Mouse (Mus musculus) urinary bladder, adult 18-20 months (tissue): ENCODE results near the gene Col1a2.

Source experiments
- DNase-seq, 2 experiments: peaks; one replicate each; pipeline ENCODE4 v3.0.0; 2022; ENCODE audit warnings: low spot score in 2 of 2, mixed read lengths in 2 of 2

Gene Col1a2

DNA sequence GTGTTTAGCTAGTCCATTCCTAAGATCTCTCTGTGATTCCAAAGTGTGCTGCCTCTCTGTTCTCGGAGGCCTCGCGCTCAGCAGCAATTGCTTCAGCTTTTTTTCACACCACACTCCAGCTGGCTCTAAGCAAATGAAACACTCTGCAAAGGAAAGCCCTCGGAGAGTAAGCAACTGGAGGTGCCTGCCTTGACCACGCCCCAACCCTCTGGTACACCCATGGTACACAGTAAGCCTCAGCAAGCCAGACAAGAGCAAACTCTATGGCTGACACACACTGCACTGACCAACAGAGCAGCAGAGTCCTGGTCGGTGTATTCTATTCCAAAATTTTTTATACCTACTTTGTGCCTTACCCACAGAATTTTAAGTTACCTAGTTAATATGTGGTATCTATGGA, 78.9 kb downstream of the Col1a2 start:
- no peak for DNase-seq

DNA sequence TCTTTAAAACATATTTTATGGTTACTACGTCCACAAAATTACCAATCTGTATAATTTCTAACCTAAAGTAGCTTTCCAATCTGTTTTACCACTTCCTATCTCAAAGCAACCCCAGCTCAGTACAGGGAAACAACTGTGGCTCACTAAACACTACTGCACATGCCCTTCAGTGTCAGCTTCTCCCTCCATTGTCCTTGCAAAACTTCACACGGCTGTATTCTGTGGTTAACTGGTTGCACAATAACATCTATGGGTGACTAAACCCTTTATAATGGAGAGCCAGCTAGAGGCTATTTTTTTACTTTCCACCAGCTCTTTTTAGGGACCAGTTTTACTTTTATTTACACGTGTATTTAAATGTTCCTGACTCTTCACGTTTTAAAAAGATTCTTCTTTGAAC, 83.3 kb downstream of the Col1a2 start:
- no peak for DNase-seq

DNA sequence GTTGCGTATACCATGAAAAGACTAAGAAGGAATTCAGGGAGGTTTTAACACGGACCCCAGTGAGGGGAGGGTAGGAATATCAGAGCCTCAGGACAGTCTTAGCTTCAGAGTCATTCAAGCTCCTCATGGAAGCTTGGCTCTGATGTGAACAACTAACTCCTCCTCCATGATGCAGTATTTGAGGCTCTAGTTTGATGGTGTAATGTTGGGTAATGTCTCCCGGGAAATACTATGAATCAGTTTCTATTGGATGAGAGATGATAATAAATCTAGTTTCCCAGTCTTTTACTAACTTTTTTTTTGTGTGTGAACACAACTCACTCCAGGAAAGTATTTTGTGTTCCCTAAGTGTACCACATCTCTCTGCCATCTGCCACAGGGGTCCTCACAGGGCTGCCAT, 84.1 kb downstream of the Col1a2 start:
- DNase-seq = no peak

DNA sequence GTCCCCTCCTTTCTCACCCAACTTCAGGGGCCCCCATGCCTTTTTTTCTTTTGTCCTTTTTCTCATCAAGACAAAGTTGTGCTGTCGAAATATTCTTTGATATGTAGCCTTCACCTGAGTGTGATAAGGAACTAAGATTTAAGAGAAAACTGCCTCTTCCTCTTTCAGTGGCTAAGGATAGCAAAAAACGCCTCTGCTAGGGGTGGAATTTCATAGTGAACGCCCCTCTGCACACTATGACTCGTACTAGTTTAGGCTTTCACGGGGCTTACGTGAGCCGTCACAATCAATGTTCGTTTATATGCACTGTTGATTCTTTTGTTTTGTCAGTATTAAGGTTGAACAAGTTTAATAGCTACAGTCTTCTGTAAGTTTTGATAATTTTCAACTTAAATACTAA, 85.5 kb downstream of the Col1a2 start:
- DNase-seq = no peak
